Mouse (Mus musculus) MEL (cell line): ENCODE results near the gene Hist1h2af.

Source experiments
- CTCF ChIP-seq, 3 experiments: IDR thresholded peaks in 2 of 3; conservative IDR thresholded peaks in 1 of 3; 2 replicates each; pipeline ENCODE4 v1.5.1; 2011 to 2012; ENCODE audit warnings: low read length in 3 of 3, low read depth in 2 of 3, mild to moderate bottlenecking in 2 of 3, improper control_type of control experiment in 1 of 3, inconsistent platforms in 1 of 3, mixed read lengths in 1 of 3, moderate library complexity in 1 of 3; ENCODE audit not compliant: control insufficient read depth in 1 of 3, insufficient read depth in 1 of 3, poor library complexity in 1 of 3, severe bottlenecking in 1 of 3
- JUND ChIP-seq: IDR thresholded peaks from 2 replicates; pipeline ENCODE4 v1.6.1; 2011; ENCODE audit warnings: low read depth, mild to moderate bottlenecking, improper control_type of control experiment, low read length
- POLR2A ChIP-seq, 2 experiments: IDR thresholded peaks; 2 replicates each; pipeline ENCODE4 v1.6.1; 2011 to 2012; ENCODE audit warnings: low read length in 2 of 2, mild to moderate bottlenecking in 2 of 2, control low read depth in 1 of 2, improper control_type of control experiment in 1 of 2, low read depth in 1 of 2, moderate library complexity in 1 of 2; ENCODE audit not compliant: control insufficient read depth in 1 of 2, insufficient read depth in 1 of 2, poor library complexity in 1 of 2
- POLR2AphosphoS2 ChIP-seq: IDR thresholded peaks from 2 replicates; pipeline ENCODE4 v1.6.1; 2011; ENCODE audit warnings: low read length, improper control_type of control experiment
- ZNF384 ChIP-seq: IDR thresholded peaks from 2 replicates; pipeline ENCODE4 v1.6.1; 2012; ENCODE audit warnings: low read depth, mild to moderate bottlenecking, inconsistent platforms, low read length, improper control_type of control experiment

GRCm38 (mm10) chr13:23525901-23526300, 7.8 kb upstream of the Hist1h2af start:
- TF ChIP-seq POLR2AphosphoS2 (no peak), CTCF (IDR thresholded peaks at IDR 0.05 in 2 of 3, conservative IDR thresholded peaks at IDR 0.05 in 1 of 3; ENCODE audit: control insufficient read depth in 1 of 3, insufficient read depth in 1 of 3, low read depth in 2 of 3, low read length in 3 of 3, poor library complexity in 1 of 3, severe bottlenecking in 1 of 3) (no peak), POLR2A (IDR thresholded peaks at IDR 0.05; ENCODE audit: control insufficient read depth in 1 of 2, insufficient read depth in 1 of 2, low read depth in 1 of 2, low read length in 2 of 2, poor library complexity in 1 of 2) (no peak), JUND (no peak), ZNF384 (no peak)
